Mouse (Mus musculus): Measurements from ENCODE around the gene Adgre5. TPM values are rescaled to one million over a fixed set of nuclear protein-coding genes. Genes with fewer than 3 reads are reported as not detected.

Gene Adgre5
- total RNA-seq, 2 experiments from 2014 or later = 28.8 to 34.8 TPM

GRCm38 (mm10) chr8:83725521-83726102 lies 15.5 kb downstream of the Adgre5 start:
- ATAC-seq (replicated peaks; ENCODE audit: low FRiP score, poor library complexity, severe bottlenecking) = no peak

GRCm38 (mm10) chr8:83724697-83725482 lies 16.2 kb downstream of the Adgre5 start:
- peak; percentile 59 for ATAC-seq (replicated peaks; ENCODE audit: low FRiP score, poor library complexity, severe bottlenecking)

GRCm38 (mm10) chr8:83723447-83724083 lies 17.6 kb downstream of the Adgre5 start:
- no peak for ATAC-seq (replicated peaks; ENCODE audit: low FRiP score, poor library complexity, severe bottlenecking)

DNA sequence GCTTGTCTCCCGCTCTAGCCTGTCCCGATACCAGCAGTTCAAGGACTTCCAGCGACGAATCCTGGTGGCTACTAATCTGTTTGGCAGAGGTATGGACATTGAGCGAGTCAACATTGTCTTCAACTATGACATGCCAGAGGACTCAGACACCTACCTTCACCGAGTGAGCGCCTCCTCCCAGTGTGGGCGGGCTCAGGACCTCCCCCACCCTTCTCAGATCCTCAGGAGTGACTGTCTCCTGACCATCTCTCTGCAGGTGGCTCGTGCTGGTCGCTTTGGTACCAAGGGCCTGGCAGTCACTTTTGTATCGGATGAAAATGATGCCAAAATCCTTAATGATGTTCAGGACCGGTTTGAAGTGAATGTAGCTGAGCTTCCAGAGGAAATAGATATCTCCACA lies 18.5 kb downstream of the Adgre5 start:
- ATAC-seq (replicated peaks; ENCODE audit: low FRiP score, poor library complexity, severe bottlenecking) = no peak

GRCm38 (mm10) chr8:83721405-83722025 lies 19.6 kb downstream of the Adgre5 start:
- no peak for ATAC-seq (replicated peaks; ENCODE audit: low FRiP score, poor library complexity, severe bottlenecking)

DNA sequence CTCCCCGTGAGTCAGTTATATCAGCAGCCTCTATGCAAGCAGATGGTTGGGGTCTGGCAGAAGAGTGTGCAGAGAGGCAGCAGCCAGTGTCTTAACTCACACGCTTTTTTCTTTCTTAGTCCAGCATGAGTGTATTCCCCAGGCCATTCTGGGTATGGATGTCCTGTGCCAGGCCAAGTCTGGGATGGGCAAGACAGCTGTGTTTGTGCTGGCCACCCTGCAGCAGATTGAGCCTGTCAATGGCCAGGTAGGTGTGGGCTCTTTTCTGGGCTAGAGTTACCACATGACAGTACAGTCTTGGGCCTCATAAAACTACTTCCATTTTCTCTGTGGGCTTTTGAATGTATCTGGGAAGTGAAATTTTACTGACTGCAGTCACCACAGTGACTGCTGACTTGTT lies 21.4 kb downstream of the Adgre5 start:
- no peak for ATAC-seq (replicated peaks; ENCODE audit: low FRiP score, poor library complexity, severe bottlenecking)

- no peak for ATAC-seq (replicated peaks; ENCODE audit: low FRiP score, poor library complexity, severe bottlenecking)
Observed at GRCm38 (mm10) chr8:83719048-83719447, 22.1 kb downstream of the Adgre5 start.

- 0 out of 2 replicates have a peak, but pooled peaks have one; percentile 17 for ATAC-seq (replicated peaks; ENCODE audit: low FRiP score, poor library complexity, severe bottlenecking)
Observed at GRCm38 (mm10) chr8:83716563-83716962, 24.6 kb downstream of the Adgre5 start.

DNA sequence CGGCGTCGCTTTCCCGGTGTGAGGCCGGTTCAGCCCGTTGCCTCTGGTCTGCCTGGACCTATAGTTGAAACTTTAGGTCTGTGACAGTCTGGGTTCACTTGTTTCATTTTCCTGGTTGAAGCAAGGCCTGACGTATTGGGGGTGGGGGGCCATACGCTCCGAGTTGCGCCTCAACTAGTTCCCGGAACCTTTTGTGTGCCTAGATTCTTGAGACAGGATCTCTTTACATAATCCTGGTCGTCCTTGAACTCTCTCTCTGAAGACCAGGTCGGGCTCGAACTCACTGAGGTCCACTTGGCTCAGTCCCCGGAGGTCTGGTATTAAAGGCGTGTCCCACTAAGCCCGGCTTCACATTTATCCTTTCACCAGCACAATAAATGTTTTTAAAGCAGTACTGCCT lies 25.4 kb downstream of the Adgre5 start:
- ATAC-seq (replicated peaks; ENCODE audit: low FRiP score, poor library complexity, severe bottlenecking) = no peak; the same call in 1 of the 2 replicates

- ATAC-seq (replicated peaks; ENCODE audit: low FRiP score, poor library complexity, severe bottlenecking) = peak; percentile 95
Observed at GRCm38 (mm10) chr8:83715031-83715690, 26.0 kb downstream of the Adgre5 start, which contains the start of gene Ddx39. TSS of gene Ddx39 (plus strand) at chr8:83715177.

DNA sequence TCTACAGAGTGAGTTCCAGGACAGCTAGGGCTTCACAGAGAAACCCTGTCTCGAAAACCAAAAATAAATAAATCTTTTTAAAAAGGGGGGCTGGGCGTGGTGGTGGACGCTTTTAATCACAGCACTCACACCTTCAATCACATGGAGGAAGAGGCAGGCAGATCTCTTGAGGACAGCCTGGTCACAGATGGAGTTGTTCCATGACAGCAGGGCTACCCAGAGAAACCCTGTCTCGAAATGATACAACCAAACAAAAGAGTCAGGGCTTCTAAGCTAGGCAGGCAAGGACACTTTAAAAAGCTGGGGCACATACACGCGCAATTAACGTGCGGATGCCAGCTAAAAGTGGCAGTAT lies 26.5 kb downstream of the Adgre5 start:
- peak; percentile 45 for ATAC-seq (replicated peaks; ENCODE audit: low FRiP score, poor library complexity, severe bottlenecking)

DNA sequence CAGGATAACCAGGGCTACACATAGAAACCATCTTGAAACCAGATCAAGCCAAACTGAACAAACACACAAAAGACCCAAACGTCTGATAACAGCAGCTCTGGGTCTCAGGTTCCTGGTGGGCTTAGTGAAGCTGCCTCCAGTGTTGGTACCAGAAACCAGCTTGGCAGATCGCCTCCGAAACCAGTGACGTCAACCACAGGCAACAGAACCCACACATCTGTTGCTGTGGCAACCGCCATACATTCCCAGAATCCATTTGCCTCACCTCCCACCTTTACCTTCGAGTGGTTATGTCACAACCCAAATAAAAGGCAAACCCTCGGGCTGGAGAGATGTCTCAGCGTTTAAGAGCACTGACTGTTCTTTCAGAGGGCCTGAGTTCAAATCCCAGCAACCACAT lies 33.6 kb downstream of the Adgre5 start:
- no peak for ATAC-seq (replicated peaks; ENCODE audit: low FRiP score, poor library complexity, severe bottlenecking)

- ATAC-seq (replicated peaks; ENCODE audit: low FRiP score, poor library complexity, severe bottlenecking) = no peak
Observed at GRCm38 (mm10) chr8:83706411-83706810, 34.7 kb downstream of the Adgre5 start.

- ATAC-seq (replicated peaks; ENCODE audit: low FRiP score, poor library complexity, severe bottlenecking) = no peak
Observed at GRCm38 (mm10) chr8:83703426-83703825, 37.7 kb downstream of the Adgre5 start.

GRCm38 (mm10) chr8:83700423-83701085 lies 40.6 kb downstream of the Adgre5 start:
- ATAC-seq (replicated peaks; ENCODE audit: low FRiP score, poor library complexity, severe bottlenecking) = no peak

GRCm38 (mm10) chr8:83699566-83699965 lies 41.6 kb downstream of the Adgre5 start:
- ATAC-seq (replicated peaks; ENCODE audit: low FRiP score, poor library complexity, severe bottlenecking) = no peak

DNA sequence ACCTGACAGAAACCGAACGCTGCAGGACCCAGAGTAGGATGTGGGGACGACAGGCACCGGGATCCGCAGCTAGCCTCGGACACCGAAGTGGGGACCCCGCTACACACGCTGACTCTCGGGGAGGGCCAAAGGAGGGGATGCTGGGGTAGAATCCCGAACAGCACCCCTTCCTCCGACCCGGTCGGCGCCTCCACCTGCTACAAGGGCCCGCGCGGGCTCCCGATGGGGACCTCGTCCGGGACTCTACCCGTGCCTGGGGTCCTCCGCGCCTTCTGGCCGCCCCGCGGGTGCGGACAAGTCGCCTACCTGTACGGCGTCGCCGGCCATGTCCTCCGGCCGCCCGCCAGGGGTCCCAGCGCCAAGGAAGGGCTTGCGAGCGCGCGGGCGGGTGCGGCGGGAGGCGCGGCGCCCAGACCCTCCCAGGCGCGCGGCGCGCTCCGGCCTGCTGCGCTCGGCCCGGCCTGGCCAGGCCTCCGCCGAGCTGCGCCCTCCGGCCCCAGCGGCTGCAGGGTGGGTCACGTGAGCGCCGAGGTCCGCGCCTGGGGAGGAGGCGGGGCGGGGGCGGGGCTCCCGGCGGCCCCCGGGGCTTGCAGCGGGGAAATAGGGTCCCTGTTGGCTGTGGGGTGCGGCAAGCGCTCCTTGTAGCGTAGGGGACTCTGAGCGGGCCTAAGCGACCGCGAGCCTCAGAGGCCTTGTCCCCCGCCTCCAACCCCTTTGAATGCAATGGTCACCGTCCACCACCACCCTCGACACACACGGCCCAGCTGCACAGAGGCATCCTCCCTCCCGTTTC lies 42.3 kb downstream of the Adgre5 start, which contains the start of gene Pkn1:
Gene Pkn1, minus strand, starts transcription at position 519 of the 793 bp plus-strand sequence.
- ATAC-seq (replicated peaks; ENCODE audit: low FRiP score, poor library complexity, severe bottlenecking) = peak; percentile 86

DNA sequence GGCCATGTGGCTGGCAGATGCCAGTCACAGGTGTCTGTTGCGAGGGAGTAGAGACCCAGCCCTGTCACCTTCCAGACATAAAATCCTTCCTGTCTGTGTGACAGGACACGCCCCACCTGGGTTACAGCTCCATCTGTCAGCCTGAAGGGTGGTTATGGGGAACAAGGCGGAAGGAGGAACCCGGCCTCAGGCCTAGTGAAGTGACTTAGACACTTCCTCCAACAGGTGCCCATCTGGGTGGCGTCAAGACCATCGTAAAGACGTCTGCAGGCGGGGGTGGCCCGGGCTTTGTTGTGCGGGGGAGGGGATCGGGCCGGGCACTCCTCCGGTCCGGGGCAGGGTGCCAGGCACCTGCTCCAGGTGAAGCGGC lies 42.9 kb downstream of the Adgre5 start:
- peak; percentile 36 for ATAC-seq (replicated peaks; ENCODE audit: low FRiP score, poor library complexity, severe bottlenecking)
